Mouse (Mus musculus): ENCODE measurements around the gene Ralgps2. TPM values are rescaled to one million over a fixed set of nuclear protein-coding genes. Genes with fewer than 3 reads are reported as not detected.

Gene Ralgps2
- polyA plus RNA-seq, 1 experiment from 2014 or later, result 34.1 TPM

DNA sequence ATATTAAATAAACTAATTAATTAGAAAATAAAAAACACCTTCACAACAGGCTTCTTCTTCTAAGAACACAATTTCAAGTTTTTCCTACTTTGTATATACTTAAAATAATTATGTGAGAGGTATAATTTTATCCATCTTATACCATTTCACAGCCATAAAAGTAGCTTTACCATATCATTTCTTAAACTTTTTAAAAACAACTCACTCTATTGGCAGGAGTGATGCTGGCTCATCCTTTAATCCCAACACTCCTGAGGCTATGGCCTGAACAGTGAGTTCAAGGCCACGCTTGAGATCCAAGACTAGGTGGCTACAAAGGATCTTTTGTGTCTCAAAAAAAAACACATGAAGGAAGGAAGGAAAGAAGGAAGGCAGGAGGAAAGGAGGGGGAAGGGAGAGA lies 15.9 kb downstream of the Ralgps2 start:
- Histone ChIP-seq H3K9me3 (ENCODE audit: control insufficient read depth) (no peaks in the 10 kb centered on the region), H3K4me2 (replicated peaks; ENCODE audit: low read depth) (no peak overlapping the region), H3K36me3 (ENCODE audit: control insufficient read depth, insufficient read depth) (no peaks in the 10 kb centered on the region), H3K4me1 (replicated peaks; ENCODE audit: control insufficient read depth, insufficient read depth, low read length) (no peaks in the 10 kb centered on the region), H3K27me3 (replicated peaks; ENCODE audit: control insufficient read depth, insufficient read depth, low read length) (no peaks in the 10 kb centered on the region), H3K9ac (ENCODE audit: low read depth, low read length) (no peak overlapping the region), H3K4me3 (ENCODE audit: low read depth, low read length) (no peak overlapping the region), H3K27ac (ENCODE audit: low read depth, low read length) (no peak overlapping the region)
- no peak for TF ChIP-seq CTCF (IDR thresholded peaks at IDR 0.05; ENCODE audit: low read depth)
- ATAC-seq, result no peak
- 93% methylated on average over 1 of the region's 1 CpGs for WGBS

DNA sequence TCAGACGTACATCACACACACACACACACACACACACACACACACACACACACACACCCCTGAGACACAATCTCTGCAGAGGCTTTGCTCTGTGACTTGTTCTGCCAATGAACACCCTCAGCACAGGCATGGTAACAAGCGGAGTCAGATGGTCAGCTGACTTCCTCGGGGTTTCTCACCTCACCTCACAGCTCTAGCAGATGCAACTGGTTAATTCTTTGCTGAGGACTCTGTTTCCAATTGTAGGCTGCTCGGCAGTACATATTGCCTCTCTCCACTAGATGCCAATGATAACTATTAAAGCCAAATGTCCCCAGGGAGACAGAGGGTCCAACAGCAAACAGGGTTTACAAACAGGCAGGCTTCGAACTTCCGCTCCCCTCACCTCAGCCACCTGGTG lies 16.5 kb downstream of the Ralgps2 start:
- Histone ChIP-seq H3K9me3 (ENCODE audit: control insufficient read depth) (no peaks in the 10 kb centered on the region), H3K4me2 (replicated peaks; ENCODE audit: low read depth) (no peak overlapping the region), H3K4me3 (ENCODE audit: low read depth, low read length) (no peak overlapping the region), H3K9ac (ENCODE audit: low read depth, low read length) (no peak overlapping the region), H3K27me3 (replicated peaks; ENCODE audit: control insufficient read depth, insufficient read depth, low read length) (no peaks in the 10 kb centered on the region), H3K4me1 (replicated peaks; ENCODE audit: control insufficient read depth, insufficient read depth, low read length) (no peaks in the 10 kb centered on the region), H3K27ac (ENCODE audit: low read depth, low read length) (no peak overlapping the region), H3K36me3 (ENCODE audit: control insufficient read depth, insufficient read depth) (no peaks in the 10 kb centered on the region)
- no peak for TF ChIP-seq CTCF (IDR thresholded peaks at IDR 0.05; ENCODE audit: low read depth)
- no peak for ATAC-seq
- WGBS, result 81% methylated on average over 6 of the region's 6 CpGs

DNA sequence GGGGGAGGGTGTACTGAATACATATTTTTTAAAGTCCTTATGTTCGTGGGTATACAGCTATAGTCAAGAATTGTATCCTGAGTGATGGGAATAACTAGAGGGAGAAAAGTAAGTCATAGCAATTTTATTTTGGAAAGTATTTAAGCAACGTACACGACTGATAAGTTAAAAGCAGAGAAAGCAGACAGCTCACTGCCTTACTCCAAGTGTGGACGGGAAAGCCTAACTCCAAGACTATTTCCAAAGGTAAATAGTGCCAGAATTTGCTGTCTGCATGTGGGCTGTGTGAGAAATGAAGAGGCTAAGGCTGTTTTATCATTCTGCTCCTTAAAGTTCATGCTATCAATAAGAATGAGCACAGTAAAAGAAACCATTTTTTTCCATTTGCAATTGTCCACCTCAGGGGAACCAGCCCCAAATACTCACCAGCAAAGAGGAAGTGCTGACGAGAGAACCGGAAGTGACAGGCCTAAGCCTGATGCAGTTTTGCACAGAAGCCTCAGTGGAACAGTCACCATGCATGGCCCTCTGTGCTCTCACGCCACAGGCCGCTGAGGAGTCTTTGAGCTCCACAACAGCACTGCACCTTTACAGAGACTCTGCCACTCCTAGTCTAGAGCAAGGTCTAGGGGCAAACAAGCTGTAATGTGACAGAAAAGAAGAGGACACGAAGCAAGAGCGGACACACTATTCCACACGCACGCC lies 18.0 kb downstream of the Ralgps2 start:
- TF ChIP-seq CTCF (IDR thresholded peaks at IDR 0.05; ENCODE audit: low read depth), result no peak
- ATAC-seq, result no peak
- Histone ChIP-seq H3K4me3 (ENCODE audit: low read depth, low read length) (no peak overlapping the region), H3K4me1 (replicated peaks; ENCODE audit: control insufficient read depth, insufficient read depth, low read length) (no peaks in the 10 kb centered on the region), H3K27ac (ENCODE audit: low read depth, low read length) (no peak overlapping the region), H3K4me2 (replicated peaks; ENCODE audit: low read depth) (no peak overlapping the region), H3K27me3 (replicated peaks; ENCODE audit: control insufficient read depth, insufficient read depth, low read length) (no peaks in the 10 kb centered on the region), H3K9ac (ENCODE audit: low read depth, low read length) (no peak overlapping the region), H3K36me3 (ENCODE audit: control insufficient read depth, insufficient read depth) (no peaks in the 10 kb centered on the region), H3K9me3 (ENCODE audit: control insufficient read depth) (no peaks in the 10 kb centered on the region)
- 71% methylated on average over 12 of the region's 12 CpGs for WGBS

DNA sequence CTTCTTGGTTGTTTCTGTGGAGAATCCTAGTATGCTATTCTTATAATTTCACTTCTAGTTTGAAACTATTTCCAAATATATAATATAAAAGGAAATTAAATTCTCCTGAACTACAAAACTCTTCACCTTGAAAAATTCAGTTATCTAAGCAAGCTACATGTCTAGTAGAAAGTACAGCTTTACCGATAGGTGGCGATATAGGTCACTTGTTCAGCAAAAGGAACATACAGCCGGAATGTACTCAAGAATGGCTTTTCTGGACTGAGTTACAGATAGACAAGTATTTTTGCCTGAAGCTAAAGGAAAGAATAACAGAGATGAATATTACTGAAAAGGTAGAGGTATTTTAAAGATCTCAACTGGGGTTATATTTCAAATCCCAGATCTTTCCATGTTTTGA lies 22.0 kb downstream of the Ralgps2 start:
- no peak overlapping the region for H3K4me2 ChIP-seq (replicated peaks; ENCODE audit: low read depth)
- H3K4me3 ChIP-seq (ENCODE audit: low read depth, low read length), result no peak overlapping the region
- H3K9me3 ChIP-seq (ENCODE audit: control insufficient read depth), result no peaks in the 10 kb centered on the region
- WGBS, result 14% methylated on average over 3 of the region's 3 CpGs
- TF ChIP-seq CTCF (IDR thresholded peaks at IDR 0.05; ENCODE audit: low read depth), result peak; percentile 83
- no peak for ATAC-seq
- H3K4me1 ChIP-seq (replicated peaks; ENCODE audit: control insufficient read depth, insufficient read depth, low read length), result no peaks in the 10 kb centered on the region
- H3K9ac ChIP-seq (ENCODE audit: low read depth, low read length), result no peak overlapping the region
- no peaks in the 10 kb centered on the region; the same call in 1 of the 2 replicates for H3K36me3 ChIP-seq (ENCODE audit: control insufficient read depth, insufficient read depth)
- H3K27me3 ChIP-seq (replicated peaks; ENCODE audit: control insufficient read depth, insufficient read depth, low read length), result no peaks in the 10 kb centered on the region
- H3K27ac ChIP-seq (ENCODE audit: low read depth, low read length), result no peak overlapping the region

DNA sequence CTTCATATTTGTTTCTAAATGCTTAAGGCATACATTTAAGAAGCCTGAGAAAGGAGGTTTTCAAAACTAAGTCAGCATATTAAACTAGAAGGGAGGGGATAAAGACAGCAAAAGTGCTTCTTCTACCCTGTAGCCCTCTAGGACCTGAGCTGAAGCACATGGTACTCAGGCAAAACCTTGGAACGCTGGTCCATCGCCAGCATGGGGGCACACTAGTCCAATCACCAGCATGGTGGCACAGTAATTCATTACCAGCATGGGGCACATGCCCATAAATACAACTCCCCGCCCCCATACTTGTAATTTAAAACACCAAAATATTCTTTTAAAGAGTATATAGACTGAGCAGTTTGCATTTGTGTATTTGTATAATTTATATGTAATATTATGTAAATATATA lies 23.1 kb downstream of the Ralgps2 start:
- no peaks in the 10 kb centered on the region for H3K9me3 ChIP-seq (ENCODE audit: control insufficient read depth)
- no peak overlapping the region for H3K4me3 ChIP-seq (ENCODE audit: low read depth, low read length)
- no peak overlapping the region for H3K27ac ChIP-seq (ENCODE audit: low read depth, low read length)
- 68% methylated on average over 3 of the region's 3 CpGs for WGBS
- no peak overlapping the region for H3K9ac ChIP-seq (ENCODE audit: low read depth, low read length)
- no peak for ATAC-seq
- H3K4me2 ChIP-seq (replicated peaks; ENCODE audit: low read depth), result no peak overlapping the region
- H3K36me3 ChIP-seq (ENCODE audit: control insufficient read depth, insufficient read depth), result no peaks in the 10 kb centered on the region; the same call in 1 of the 2 replicates
- no peak for TF ChIP-seq CTCF (IDR thresholded peaks at IDR 0.05; ENCODE audit: low read depth)
- H3K27me3 ChIP-seq (replicated peaks; ENCODE audit: control insufficient read depth, insufficient read depth, low read length), result no peaks in the 10 kb centered on the region
- H3K4me1 ChIP-seq (replicated peaks; ENCODE audit: control insufficient read depth, insufficient read depth, low read length), result no peaks in the 10 kb centered on the region

DNA sequence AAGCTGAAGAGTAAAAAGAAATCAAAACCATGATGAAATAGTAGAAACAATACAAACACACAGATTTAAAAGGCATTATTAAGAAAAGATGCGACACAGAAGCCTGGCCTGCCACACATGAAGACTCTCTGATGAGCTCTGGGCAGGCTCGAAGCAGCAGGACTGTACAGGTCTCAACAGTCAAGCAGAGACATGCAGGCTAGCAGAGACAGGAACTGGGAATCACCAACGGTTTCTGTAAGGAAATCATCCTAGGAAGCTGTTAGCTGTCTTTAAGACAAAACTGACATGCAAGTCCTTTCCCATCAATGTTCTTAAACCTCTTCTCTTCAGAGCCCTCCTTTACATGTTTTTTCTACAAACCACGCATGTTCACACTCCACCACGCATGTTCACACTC lies 24.5 kb downstream of the Ralgps2 start:
- H3K4me1 ChIP-seq (replicated peaks; ENCODE audit: control insufficient read depth, insufficient read depth, low read length), result no peaks in the 10 kb centered on the region
- 75% methylated on average over 5 of the region's 5 CpGs for WGBS
- H3K4me3 ChIP-seq (ENCODE audit: low read depth, low read length), result no peak overlapping the region
- H3K36me3 ChIP-seq (ENCODE audit: control insufficient read depth, insufficient read depth), result no peaks in the 10 kb centered on the region; the same call in 1 of the 2 replicates
- no peaks in the 10 kb centered on the region for H3K27me3 ChIP-seq (replicated peaks; ENCODE audit: control insufficient read depth, insufficient read depth, low read length)
- ATAC-seq, result no peak
- H3K27ac ChIP-seq (ENCODE audit: low read depth, low read length), result no peak overlapping the region
- no peak for TF ChIP-seq CTCF (IDR thresholded peaks at IDR 0.05; ENCODE audit: low read depth)
- H3K4me2 ChIP-seq (replicated peaks; ENCODE audit: low read depth), result no peak overlapping the region
- H3K9ac ChIP-seq (ENCODE audit: low read depth, low read length), result no peak overlapping the region
- no peaks in the 10 kb centered on the region for H3K9me3 ChIP-seq (ENCODE audit: control insufficient read depth)

All from intestine, postnatal 0 days (tissue).